Mouse (Mus musculus) kidney, adult 2 months (tissue): Measurements from ENCODE around the gene Ttc41.

Source experiments
- CTCF ChIP-seq: fragments of 200-500 bp; conservative IDR thresholded peaks from 2 replicates; pipeline ENCODE4 v1.5.1; 2011; ENCODE audit warnings: low read depth, mild to moderate bottlenecking, control low read depth, low read length, moderate library complexity, mixed read lengths; ENCODE audit not compliant: insufficient read depth, insufficient read length
- POLR2A ChIP-seq: fragments of 200-500 bp; IDR thresholded peaks from one replicate; pipeline ENCODE4 v1.6.1; 2011; ENCODE audit warnings: low read depth, low read length, control low read depth

DNA sequence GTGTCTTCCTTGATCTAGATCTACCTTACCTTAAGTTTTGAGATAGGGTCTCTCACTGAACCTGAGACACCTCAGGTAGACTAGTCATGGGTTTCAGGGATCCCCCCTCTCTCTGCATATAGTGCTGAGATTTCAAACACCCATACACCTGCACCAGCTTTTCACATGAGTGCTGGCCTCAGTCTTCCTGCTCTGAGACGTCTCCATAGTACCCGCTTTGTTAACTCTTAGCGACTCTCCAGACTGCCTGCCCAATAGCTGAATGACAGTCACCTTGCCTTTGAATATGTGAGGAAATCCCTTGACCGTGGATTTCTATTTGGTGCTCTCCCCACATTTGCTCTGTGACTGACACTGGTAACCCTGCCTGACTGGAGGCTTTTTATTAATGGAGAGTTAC is 88.6 kb downstream of the Ttc41 start:
- TF ChIP-seq CTCF: no peak
- TF ChIP-seq POLR2A: no peak
